Mouse (Mus musculus): ENCODE data around the gene Btd. TPM values are rescaled to one million over a fixed set of nuclear protein-coding genes. Genes with fewer than 3 reads are reported as not detected.

The Btd gene
- total RNA-seq, 2 experiments from 2014 or later: 7.8 to 13.2 TPM

- no peak for DNase-seq
Observed at GRCm38 (mm10) chr14:31700376-31700775, 59.5 kb downstream of the Btd start.

DNA sequence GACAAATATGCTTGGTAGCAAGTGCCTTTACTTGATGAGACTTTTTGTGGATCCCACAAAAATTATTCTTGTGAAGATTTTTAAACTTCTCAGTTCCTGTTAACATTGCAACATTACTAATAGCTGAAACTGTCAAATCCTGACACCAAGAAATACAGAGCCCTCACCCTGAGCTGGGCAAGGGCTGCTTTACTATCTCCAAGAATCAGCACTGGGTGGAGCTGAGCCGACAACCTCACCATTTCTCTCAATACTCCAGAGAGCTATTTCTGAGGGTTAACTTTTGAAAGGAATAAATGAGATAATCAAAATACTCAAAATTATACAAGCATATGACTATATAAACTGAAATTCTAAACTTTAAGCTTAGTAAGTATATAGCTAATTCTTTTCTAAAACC lies 68.5 kb downstream of the Btd start:
- DNase-seq: no peak

GRCm38 (mm10) chr14:31715669-31716068 lies 74.8 kb downstream of the Btd start:
- DNase-seq: no peak

DNA sequence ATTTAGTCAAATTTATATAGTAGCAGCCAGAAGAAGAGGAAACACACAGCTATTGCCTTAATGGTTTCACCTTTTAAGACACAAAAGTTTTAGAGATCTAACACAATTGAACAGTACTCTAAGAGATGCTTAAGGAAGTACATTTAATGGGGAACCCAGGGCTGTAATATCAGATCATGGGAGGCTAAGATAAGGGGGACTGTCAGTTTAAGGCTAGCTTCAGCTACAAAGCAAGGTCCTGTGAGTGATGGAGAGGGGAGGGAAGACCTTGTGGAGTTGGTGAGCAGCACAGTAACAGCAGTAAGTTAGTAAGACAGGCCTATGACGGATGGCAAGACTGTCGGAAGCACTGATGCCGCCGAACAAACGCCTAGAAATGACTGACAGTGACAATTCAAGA lies 76.5 kb downstream of the Btd start:
- no peak for DNase-seq

Other genes with a start within 250 kb of the Btd start
- gene Sh3bp5, start 204.9 kb upstream of the Btd start, total RNA-seq (2021): 10 to 100 TPM; 60.0 to 60.9 TPM
- 10 to 100 TPM; 13.4 to 15.3 TPM for gene Eaf1, start 146.6 kb upstream of the Btd start, total RNA-seq (2021)
- 10 to 100 TPM in 1 of 2 experiments, 1 to 10 TPM in 1; 9.1 to 10.6 TPM for gene Mettl6, start 146.0 kb upstream of the Btd start, total RNA-seq (2021)
- 10 to 100 TPM in 1 of 2 experiments, 1 to 10 TPM in 1; 7.7 to 12.5 TPM for gene Colq, start 49.7 kb upstream of the Btd start, total RNA-seq (2021)
- 1 to 10 TPM in 1 of 2 experiments, not detected in 1; 2.1 TPM for gene Gm49387, start 150 bp upstream of the Btd start, total RNA-seq (2021)
- 10 to 100 TPM; 10.9 to 11.5 TPM for gene Hacl1, start 258 bp downstream of the Btd start, total RNA-seq (2021)
- 10 to 100 TPM; 26.1 to 32.4 TPM for gene Ankrd28, start 189.6 kb downstream of the Btd start, total RNA-seq (2021)

Data from heart, adult 18-20 months (tissue).